Mouse (Mus musculus) megakaryocyte, adult 5-6 weeks (primary cell): ENCODE measurements around the gene Alkbh5. TPM values are rescaled to one million over a fixed set of nuclear protein-coding genes. Genes with fewer than 3 reads are reported as not detected.
A peak's percentile ranks its signal among the peaks of the same experiment; 100 is the strongest.
"Not testable (repeated sequence)": the region's sequence is repeated elsewhere in the genome, so short reads cannot be mapped to it uniquely, and the experiment has no call there.

Experiments used
- ATAC-seq: 2 replicates; pipeline ENCODE4 v1.8.0; 2016; ENCODE audit warnings: mild to moderate bottlenecking, inconsistent platforms; ENCODE audit not compliant: poor library complexity, severe bottlenecking
- total RNA-seq, 2 experiments: library from RNA; stranded (forward) in 1 of 2; stranded (reverse) in 1 of 2; fragments of 153-499, 151-499 nt in 1 of 2; fragments of 221-1000, 200-1000 nt in 1 of 2; gene quantifications; 2 replicates each; pipeline versions ENCODE4 v1.2.3 to v1.2.4; 2015 to 2017

Gene Alkbh5
- total RNA-seq, 2 experiments from 2014 or later = 21.6 to 23.5 TPM

DNA sequence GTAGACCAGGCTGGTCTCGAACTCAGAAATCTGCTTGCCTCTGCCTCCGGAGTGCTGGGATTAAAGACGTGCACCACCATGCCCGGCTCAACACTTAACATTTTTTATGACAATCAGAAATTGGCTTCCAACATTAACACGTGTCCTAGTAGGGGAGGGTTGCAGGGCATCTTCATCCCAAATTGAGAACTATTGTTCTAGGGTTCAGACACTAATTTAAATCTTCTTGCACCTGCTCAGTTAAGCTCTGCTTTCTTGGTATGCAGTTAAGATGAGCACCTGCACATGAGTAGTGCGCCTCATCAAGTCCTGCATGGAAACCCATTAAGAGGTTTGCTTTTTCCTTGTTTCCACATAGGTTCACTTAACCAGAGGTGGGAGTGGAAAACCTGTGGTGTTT is 5.7 kb downstream of the Alkbh5 start:
- no peak for ATAC-seq

DNA sequence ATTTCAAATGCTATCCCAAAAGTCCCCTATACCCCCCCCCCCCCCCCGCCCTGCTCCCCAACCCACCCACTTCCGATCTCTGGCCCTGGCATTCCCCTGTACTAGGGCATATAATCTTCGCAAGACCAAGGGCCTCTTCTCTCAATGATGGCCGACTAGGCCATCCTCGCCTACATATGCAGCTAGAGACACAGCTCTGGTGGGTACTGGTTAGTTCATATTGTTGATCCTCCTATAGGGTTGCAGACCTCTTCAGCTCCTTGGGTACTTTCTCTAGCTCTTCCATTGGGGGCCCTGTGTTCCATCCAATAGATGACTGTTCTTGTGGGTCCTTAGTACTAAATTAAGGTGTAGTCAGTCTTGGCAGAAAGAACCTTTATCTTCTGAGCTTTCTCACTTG is 7.0 kb downstream of the Alkbh5 start:
- not testable (repeated sequence) for ATAC-seq

DNA sequence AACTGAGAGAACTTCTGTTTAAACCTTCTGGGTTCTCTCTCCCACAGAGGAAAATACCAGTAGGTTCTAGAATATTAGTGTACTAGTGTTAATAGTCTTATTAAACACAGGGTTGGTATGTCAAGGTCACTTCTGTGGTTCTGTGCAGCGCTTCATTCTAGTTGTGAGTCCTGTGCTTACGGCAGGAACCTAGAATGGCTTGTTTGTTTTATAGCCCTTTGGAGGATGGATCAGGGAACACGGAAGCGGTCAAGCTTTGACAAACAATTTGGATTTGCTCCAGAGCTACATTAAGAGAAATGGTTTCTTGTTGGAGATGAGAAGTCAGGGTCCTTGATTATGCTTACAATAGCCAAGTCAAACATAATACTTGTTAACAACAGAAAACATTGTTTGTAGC is 9.3 kb downstream of the Alkbh5 start:
- no peak for ATAC-seq

DNA sequence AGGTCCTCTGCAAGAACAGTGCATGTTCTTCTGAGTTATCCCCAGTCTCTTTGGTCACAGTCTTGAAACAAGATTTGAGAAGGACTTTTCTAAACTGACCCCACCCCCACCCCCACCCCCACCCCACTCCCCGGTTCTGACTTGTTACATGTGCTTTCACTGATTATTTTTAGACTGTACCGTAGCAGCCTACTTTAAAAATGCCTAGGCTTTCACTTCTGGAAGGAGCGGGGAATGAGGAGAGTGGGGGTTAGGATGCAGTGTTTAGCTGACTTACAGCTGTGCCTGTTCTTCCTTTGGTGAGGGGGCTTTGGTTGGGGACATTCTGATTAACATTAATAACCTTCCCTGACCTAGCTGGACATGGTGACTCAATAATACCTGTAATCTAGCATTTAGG is 11.9 kb downstream of the Alkbh5 start:
- no peak for ATAC-seq

DNA sequence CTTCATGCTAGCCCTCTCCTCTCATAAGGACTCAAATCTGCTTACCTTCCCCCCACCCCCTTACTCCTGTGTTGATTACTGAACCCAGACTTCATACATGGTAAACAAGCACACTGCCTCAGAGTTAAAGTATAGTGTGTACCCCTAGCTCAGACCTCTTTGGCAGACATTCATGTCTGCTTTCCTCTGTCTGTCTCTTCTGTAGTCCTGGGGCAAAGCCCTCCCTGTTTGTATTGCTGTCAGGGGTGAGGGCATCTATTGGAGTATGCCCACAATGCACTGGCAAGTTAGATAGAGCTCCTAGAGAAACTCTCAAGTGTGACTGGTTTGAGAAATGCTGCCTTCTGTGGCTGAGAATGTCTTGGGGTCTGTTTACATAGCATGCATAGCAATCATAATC is 16.9 kb downstream of the Alkbh5 start:
- no peak for ATAC-seq

DNA sequence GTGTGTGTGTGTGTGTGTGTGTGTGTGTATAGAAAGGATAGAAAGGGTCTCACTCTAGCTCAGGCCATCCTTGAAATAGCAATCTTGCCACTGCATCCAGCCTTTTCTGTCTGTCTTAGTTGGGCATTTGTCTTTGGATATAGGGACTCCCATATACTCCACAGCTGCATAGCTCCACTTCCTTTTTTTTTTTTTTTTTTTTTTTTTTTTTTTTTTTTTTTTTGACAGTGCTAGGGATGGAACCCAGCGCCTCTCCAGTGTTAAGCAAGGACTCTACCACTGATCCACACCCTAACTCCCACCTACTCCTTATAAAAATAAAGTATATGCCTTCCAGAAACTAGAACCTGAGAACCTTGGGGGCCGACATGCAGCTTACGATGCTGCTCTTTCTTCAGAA is 21.5 kb downstream of the Alkbh5 start:
- ATAC-seq = no peak

DNA sequence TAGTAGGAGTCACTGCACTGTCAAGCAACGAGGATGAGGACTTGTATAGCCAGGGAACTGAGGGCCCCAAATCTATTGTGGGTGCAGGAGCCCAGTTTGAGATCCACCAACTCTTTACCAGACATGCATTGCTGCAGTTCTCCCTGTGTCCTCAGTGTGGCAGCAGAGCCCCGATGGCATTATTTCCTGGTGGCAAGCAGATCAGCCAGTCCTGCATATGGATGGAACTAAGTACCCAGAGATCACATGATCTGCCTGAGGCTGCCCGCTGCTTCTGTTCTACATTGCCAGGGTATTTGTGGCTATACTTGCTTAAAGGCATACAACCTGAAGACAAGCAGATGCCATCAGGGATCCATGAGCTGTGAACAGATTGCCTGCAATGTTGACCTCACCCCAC is 23.2 kb downstream of the Alkbh5 start:
- peak; percentile 90 for ATAC-seq

DNA sequence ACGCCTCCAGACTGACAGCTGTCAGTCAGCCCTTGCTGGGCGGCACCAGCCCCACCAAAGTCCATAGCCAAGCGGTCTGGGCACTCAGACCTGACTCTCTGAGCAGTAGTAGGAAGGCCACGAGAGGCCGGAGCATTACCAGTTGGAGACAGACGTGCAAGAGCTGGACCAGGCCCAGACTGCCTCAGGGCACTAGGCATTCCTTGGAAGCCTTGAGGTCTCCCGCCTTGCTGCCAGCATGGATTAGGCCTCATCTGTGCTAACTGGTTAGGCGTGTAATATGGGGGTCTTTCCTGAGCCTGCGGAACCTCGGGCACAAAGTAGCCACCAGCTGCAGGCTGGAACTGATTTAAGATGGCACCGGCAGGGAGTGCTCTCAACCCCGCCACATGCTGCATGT is 37.8 kb downstream of the Alkbh5 start:
- ATAC-seq = not testable (repeated sequence)

Other genes starting within 250 kb of the Alkbh5 start
- gene Tom1l2, start 183.5 kb upstream of the Alkbh5 start, total RNA-seq (2015) = 6.0 and 6.3 TPM in 2 replicates
- gene Tom1l2, start 183.5 kb upstream of the Alkbh5 start, total RNA-seq (2017) = 4.3 and 6.1 TPM in 2 replicates
- gene Drc3, start 183.1 kb upstream of the Alkbh5 start, total RNA-seq (2015) = 0.16 TPM in 1 of 2 replicates, not detected in the other
- 0.11 and 0.98 TPM in 2 replicates for gene Drc3, start 183.1 kb upstream of the Alkbh5 start, total RNA-seq (2017)
- 9.0 and 11.7 TPM in 2 replicates for gene Gid4, start 119.2 kb upstream of the Alkbh5 start, total RNA-seq (2015)
- gene Gid4, start 119.2 kb upstream of the Alkbh5 start, total RNA-seq (2017) = 9.9 and 12.3 TPM in 2 replicates
- 10.1 and 15.6 TPM in 2 replicates for gene Atpaf2, start 117.9 kb upstream of the Alkbh5 start, total RNA-seq (2015)
- gene Atpaf2, start 117.9 kb upstream of the Alkbh5 start, total RNA-seq (2017) = 38.2 and 43.3 TPM in 2 replicates
- 19.5 and 21.5 TPM in 2 replicates for gene Drg2, start 81.8 kb upstream of the Alkbh5 start, total RNA-seq (2015)
- gene Drg2, start 81.8 kb upstream of the Alkbh5 start, total RNA-seq (2017) = 35.4 and 47.0 TPM in 2 replicates
- gene Myo15, start 67.0 kb upstream of the Alkbh5 start, total RNA-seq (2015) = 0.07 TPM in 1 of 2 replicates, not detected in the other
- gene Myo15, start 67.0 kb upstream of the Alkbh5 start, total RNA-seq (2017) = 0.07 and 0.69 TPM in 2 replicates
- gene Llgl1, start 163.3 kb downstream of the Alkbh5 start, total RNA-seq (2015) = 6.4 and 6.6 TPM in 2 replicates
- 4.1 and 4.9 TPM in 2 replicates for gene Llgl1, start 163.3 kb downstream of the Alkbh5 start, total RNA-seq (2017)
- gene Flii, start 190.9 kb downstream of the Alkbh5 start, total RNA-seq (2015) = 115 and 144 TPM in 2 replicates
- 158 and 172 TPM in 2 replicates for gene Flii, start 190.9 kb downstream of the Alkbh5 start, total RNA-seq (2017)
- 3.3 and 3.7 TPM in 2 replicates for gene Mief2, start 192.0 kb downstream of the Alkbh5 start, total RNA-seq (2015)
- 4.7 and 7.4 TPM in 2 replicates for gene Mief2, start 192.0 kb downstream of the Alkbh5 start, total RNA-seq (2017)
- 6.0 and 10.5 TPM in 2 replicates for gene Top3a, start 241.0 kb downstream of the Alkbh5 start, total RNA-seq (2015)
- 12.6 and 14.8 TPM in 2 replicates for gene Top3a, start 241.0 kb downstream of the Alkbh5 start, total RNA-seq (2017)
- gene Smcr8, start 241.1 kb downstream of the Alkbh5 start, total RNA-seq (2015) = 27.4 and 32.1 TPM in 2 replicates
- gene Smcr8, start 241.1 kb downstream of the Alkbh5 start, total RNA-seq (2017) = 16.8 and 18.7 TPM in 2 replicates